Mouse (Mus musculus) liver, embryonic 11.5 days (tissue): ENCODE results near the gene Kcnj9. TPM values are rescaled to one million over a fixed set of nuclear protein-coding genes. Genes with fewer than 3 reads are reported as not detected.

Source experiments
- ATAC-seq: fragments of 200-750 bp; cut with Nextera tagmentation; replicated peaks from 2 replicates; pipeline ENCODE4 v1.8.0; 2017; ENCODE audit warnings: moderate number of reproducible peaks, mild to moderate bottlenecking, moderate TSS enrichment, moderate library complexity; ENCODE audit not compliant: low FRiP score
- DNase-seq: peaks from one replicate; pipeline ENCODE4 v3.0.0-alpha.2; 2017; ENCODE audit warnings: low spot score
- H3K27ac ChIP-seq: fragments of 300-500 bp; sonication (generic); 2 replicates; pipeline ENCODE4 v1.5.1; 2014; ENCODE audit warnings: mild to moderate bottlenecking, low read depth, low read length, control low read depth
- H3K27me3 ChIP-seq: fragments of 300-500 bp; sonication (generic); replicated peaks from 2 replicates; pipeline ENCODE4 v1.6.1; 2014; ENCODE audit warnings: low read length, mixed read lengths; ENCODE audit not compliant: control insufficient read depth, insufficient read depth
- H3K36me3 ChIP-seq: fragments of 300-500 bp; sonication (generic); 2 replicates; pipeline ENCODE4 v1.6.1; 2014; ENCODE audit warnings: mild to moderate bottlenecking, low read length, moderate library complexity, mixed read lengths; ENCODE audit not compliant: control insufficient read depth, insufficient read depth
- H3K4me1 ChIP-seq: fragments of 300-500 bp; sonication (generic); replicated peaks from 2 replicates; pipeline ENCODE4 v1.6.1; 2014; ENCODE audit warnings: low read length, mixed read lengths; ENCODE audit not compliant: control insufficient read depth, insufficient read depth
- H3K4me2 ChIP-seq: fragments of 300-500 bp; sonication (generic); 2 replicates; pipeline ENCODE4 v1.6.1; 2014; ENCODE audit warnings: mild to moderate bottlenecking, control low read depth, moderate library complexity
- H3K4me3 ChIP-seq: fragments of 300-500 bp; sonication (generic); 2 replicates; pipeline ENCODE4 v1.5.1; 2014; ENCODE audit warnings: low read depth, low read length, control low read depth
- H3K9ac ChIP-seq: fragments of 300-500 bp; sonication (generic); 2 replicates; pipeline ENCODE4 v1.6.1; 2014; ENCODE audit warnings: low read depth, low read length, control low read depth
- H3K9me3 ChIP-seq: fragments of 300-500 bp; sonication (generic); 2 replicates; pipeline ENCODE4 v1.6.1; 2016; ENCODE audit warnings: low read length, inconsistent platforms, mixed read lengths; ENCODE audit not compliant: control insufficient read depth
- WGBS: fragments of 180-500 bp; shearing (Covaris S2); extraction: QIAGEN DNeasy Blood & Tissue Kit; methylation state at CpG from one replicate; pipeline ENCODE4 v1.1.7; 2014; 5-methylcytosine and 5-hydroxymethylcytosine counted together
- polyA plus RNA-seq: library from polyadenylated mRNA; unstranded; fragments of >200 nt; fragmentation: Nextera tagmentation; extraction: Ambion mirVana; gene quantifications from 2 replicates; pipeline ENCODE4 v1.2.1, GENCODE M21; 2014

The Kcnj9 gene
- polyA plus RNA-seq, 1 experiment from 2014 or later = 0.51 TPM

DNA sequence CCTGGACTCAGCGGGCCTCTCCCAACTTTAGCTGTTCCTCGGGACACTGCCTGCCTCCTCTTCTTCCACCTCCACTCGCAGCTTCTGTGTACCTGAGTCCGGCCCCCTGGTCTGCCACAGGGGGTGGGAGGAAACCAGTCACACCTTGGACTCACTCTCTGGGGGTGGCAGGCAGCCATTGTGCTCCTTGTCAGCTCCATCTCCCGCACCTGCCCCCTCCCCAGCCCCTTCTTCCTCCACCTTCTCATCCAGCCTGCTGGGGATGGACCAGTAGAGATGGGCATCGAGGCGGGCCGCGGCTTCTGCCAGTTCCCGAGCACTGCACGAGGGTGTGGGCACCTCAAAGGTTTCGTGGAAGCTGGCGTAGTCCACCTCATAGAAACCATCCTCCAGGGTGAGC, 6.4 kb downstream of the Kcnj9 start:
- Histone ChIP-seq H3K4me3 (no peak overlapping the region), H3K9me3 (no peaks in the 10 kb centered on the region), H3K9ac (no peak overlapping the region), H3K27me3 (peaks cover 38% of the 10 kb centered on the region), H3K4me2 (no peak overlapping the region), H3K4me1 (no peaks in the 10 kb centered on the region), H3K36me3 (peaks cover 4% of the 10 kb centered on the region; the same call in 1 of the 2 replicates), H3K27ac (no peak overlapping the region)
- DNase-seq (no peak), ATAC-seq (no peak)
- WGBS = 59% methylated on average over 13 of the region's 13 CpGs

DNA sequence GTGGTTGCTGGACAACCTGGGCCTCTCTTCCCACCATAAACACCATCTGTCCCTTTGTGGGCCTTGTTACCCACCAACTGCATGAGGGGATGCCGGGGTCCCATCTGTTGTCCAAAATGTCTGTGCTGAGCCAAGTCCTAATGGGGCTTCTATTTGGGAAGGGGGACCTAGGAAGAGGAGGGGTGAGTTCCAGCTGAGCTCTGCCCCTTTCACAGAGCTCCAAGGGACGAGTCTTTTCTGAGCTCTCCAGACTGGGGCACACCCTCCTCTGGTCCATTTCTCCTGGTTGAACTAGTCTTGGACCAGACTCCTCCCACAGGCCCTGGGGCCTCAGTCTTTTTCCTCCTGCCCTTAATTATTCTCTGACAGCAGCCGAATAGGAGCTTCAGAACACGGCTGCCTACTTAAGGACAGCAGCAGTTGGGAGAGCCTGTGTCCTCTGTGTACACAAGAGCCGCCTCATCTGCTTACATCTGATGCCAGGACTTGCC, 9.2 kb downstream of the Kcnj9 start:
- Histone ChIP-seq H3K9me3 (no peaks in the 10 kb centered on the region), H3K27ac (no peak overlapping the region), H3K4me3 (no peak overlapping the region), H3K36me3 (peaks cover 5% of the 10 kb centered on the region; the same call in 1 of the 2 replicates), H3K4me1 (no peaks in the 10 kb centered on the region), H3K27me3 (peaks cover 11% of the 10 kb centered on the region), H3K9ac (no peak overlapping the region), H3K4me2 (no peak overlapping the region)
- WGBS = 53% methylated on average over 5 of the region's 5 CpGs
- ATAC-seq = no peak
- DNase-seq = no peak

DNA sequence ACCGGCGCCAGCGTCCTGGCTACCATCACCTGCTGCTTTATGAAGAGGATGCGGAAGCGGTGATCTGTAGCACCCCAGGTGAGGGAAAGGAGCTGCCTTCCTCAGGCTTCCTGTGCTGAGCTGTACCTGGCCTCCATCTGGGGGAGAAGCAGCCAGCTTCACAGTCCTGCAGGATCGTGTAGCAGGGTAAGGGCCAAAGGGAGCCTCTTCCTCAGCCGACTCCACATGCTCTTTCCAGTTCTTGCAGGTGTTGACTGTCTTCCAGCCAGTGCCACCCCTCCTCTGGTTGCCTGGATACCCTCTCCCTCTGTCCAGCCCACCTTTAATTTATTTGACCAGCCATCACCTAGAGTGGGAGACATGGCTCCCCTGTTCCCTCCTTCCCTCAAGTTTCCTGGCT, 9.8 kb downstream of the Kcnj9 start:
- DNase-seq = no peak
- Histone ChIP-seq H3K9me3 (no peaks in the 10 kb centered on the region), H3K9ac (no peak overlapping the region), H3K4me2 (no peak overlapping the region), H3K27me3 (peaks cover 7% of the 10 kb centered on the region), H3K27ac (no peak overlapping the region), H3K36me3 (peaks cover 5% of the 10 kb centered on the region; the same call in 1 of the 2 replicates), H3K4me1 (no peaks in the 10 kb centered on the region), H3K4me3 (no peak overlapping the region)
- WGBS = 89% methylated on average over 7 of the region's 7 CpGs
- no peak for ATAC-seq

DNA sequence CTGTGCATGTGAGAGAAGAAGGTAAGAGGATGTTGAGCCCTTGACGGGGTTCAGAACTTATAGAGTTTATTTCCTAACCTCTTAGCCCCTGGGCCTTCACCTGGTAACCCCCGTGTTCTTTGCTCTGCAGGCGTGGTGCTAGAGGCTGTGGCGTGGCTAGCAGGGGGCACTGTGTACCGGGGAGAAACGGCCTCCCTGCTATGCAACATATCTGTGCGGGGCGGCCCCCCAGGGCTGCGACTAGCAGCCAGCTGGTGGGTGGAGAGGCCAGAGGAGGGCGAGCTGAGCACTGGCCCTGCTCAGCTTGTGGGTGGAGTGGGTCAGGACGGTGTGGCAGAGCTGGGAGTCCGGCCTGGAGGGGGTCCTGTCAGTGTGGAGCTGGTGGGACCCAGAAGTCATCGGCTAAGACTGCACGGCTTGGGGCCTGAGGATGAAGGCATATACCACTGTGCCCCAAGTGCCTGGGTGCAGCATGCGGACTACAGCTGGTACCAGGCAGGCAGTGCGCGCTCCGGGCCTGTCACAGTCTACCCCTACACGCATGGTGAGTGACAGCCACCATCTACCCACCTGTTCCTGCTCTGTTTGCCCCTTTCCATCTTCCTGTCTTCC, 10.6 kb downstream of the Kcnj9 start:
- Histone ChIP-seq H3K27me3 (peaks cover 6% of the 10 kb centered on the region), H3K36me3 (peaks cover 5% of the 10 kb centered on the region; the same call in 1 of the 2 replicates), H3K27ac (no peak overlapping the region), H3K4me1 (0 out of 2 replicates have a peak, but pooled peaks cover 3% of the 10 kb centered on the region), H3K9ac (no peak overlapping the region), H3K9me3 (no peaks in the 10 kb centered on the region), H3K4me2 (no peak overlapping the region), H3K4me3 (no peak overlapping the region)
- no peak for ATAC-seq
- WGBS = 87% methylated on average over 19 of the region's 19 CpGs
- DNase-seq = no peak

DNA sequence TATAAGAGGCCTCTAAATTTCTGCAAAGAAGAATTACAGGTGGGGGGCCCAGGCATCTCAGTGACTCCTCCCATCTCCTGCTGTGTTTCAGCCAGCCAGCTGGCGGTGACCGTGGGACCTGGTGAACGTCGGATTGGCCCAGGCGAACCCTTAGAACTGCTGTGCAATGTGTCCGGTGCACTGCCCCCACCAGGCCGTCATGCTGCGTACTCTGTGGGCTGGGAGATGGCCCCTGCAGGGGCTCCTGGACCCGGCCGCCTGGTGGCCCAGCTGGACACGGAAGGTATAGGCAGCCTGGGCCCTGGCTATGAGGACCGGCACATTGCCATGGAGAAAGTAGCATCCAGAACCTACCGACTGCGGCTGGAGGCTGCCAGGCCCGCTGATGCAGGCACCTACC, 11.2 kb downstream of the Kcnj9 start:
- H3K27ac ChIP-seq = no peak overlapping the region
- 76% methylated on average over 15 of the region's 15 CpGs for WGBS
- ATAC-seq (no peak), DNase-seq (no peak)
- peaks cover 8% of the 10 kb centered on the region for H3K4me1 ChIP-seq
- no peak overlapping the region for H3K4me3 ChIP-seq
- no peak overlapping the region for H3K4me2 ChIP-seq
- H3K9ac ChIP-seq = no peak overlapping the region
- H3K36me3 ChIP-seq = peaks cover 5% of the 10 kb centered on the region; the same call in 1 of the 2 replicates
- peaks cover 5% of the 10 kb centered on the region for H3K27me3 ChIP-seq
- H3K9me3 ChIP-seq = no peaks in the 10 kb centered on the region

DNA sequence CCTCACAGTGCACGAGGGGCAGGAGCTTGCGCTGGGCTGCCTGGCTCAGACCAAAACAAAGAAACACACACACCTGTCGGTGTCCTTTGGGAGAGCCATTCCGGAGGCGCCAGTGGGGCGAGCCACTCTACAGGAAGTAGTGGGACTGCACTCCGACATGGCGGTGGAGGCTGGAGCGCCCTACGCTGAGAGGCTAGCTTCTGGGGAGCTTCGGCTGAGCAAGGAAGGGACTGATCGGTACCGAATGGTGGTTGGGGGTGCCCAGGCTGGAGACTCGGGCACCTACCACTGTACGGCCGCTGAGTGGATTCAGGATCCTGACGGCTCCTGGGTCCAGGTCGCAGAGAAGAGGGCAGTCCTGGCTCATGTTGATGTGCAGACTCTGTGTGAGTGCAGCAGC, 11.7 kb downstream of the Kcnj9 start:
- DNase-seq (no peak), ATAC-seq (no peak)
- peaks cover 12% of the 10 kb centered on the region for H3K4me1 ChIP-seq
- no peaks in the 10 kb centered on the region for H3K9me3 ChIP-seq
- 68% methylated on average over 18 of the region's 18 CpGs for WGBS
- H3K27ac ChIP-seq = no peak overlapping the region
- H3K4me2 ChIP-seq = no peak overlapping the region
- H3K4me3 ChIP-seq = no peak overlapping the region
- peaks cover 5% of the 10 kb centered on the region; the same call in 1 of the 2 replicates for H3K36me3 ChIP-seq
- 0 out of 2 replicates have a peak, but pooled peaks cover under 1% of the 10 kb centered on the region for H3K27me3 ChIP-seq
- no peak overlapping the region for H3K9ac ChIP-seq

DNA sequence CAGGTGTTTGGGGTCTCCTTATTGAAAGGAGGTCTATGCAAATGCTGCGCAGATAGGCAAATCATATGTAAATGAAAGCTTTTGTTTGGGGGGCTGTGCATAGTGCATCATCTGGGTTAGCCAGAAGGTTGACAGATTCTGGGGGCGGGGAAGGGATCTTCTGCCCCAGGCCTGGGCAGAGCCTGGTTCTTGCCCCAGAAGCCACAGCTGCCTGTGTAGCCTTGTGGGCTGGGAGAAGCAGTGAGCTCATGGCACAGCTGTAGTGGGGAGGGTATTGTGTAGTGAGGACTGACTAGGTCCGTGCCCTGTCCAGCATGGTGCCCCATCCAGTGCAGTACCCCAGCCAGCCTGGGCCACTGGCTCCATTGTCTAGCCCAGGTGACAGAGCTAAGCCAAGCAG, 14.2 kb downstream of the Kcnj9 start:
- Histone ChIP-seq H3K9me3 (no peaks in the 10 kb centered on the region), H3K9ac (no peak overlapping the region), H3K4me2 (no peak overlapping the region), H3K27ac (no peak overlapping the region), H3K4me3 (no peak overlapping the region), H3K27me3 (no peaks in the 10 kb centered on the region), H3K36me3 (peaks cover 5% of the 10 kb centered on the region; the same call in 1 of the 2 replicates), H3K4me1 (peaks cover 23% of the 10 kb centered on the region)
- ATAC-seq (no peak), DNase-seq (no peak)
- 69% methylated on average over 3 of the region's 3 CpGs for whole genome bisulfite sequencing

DNA sequence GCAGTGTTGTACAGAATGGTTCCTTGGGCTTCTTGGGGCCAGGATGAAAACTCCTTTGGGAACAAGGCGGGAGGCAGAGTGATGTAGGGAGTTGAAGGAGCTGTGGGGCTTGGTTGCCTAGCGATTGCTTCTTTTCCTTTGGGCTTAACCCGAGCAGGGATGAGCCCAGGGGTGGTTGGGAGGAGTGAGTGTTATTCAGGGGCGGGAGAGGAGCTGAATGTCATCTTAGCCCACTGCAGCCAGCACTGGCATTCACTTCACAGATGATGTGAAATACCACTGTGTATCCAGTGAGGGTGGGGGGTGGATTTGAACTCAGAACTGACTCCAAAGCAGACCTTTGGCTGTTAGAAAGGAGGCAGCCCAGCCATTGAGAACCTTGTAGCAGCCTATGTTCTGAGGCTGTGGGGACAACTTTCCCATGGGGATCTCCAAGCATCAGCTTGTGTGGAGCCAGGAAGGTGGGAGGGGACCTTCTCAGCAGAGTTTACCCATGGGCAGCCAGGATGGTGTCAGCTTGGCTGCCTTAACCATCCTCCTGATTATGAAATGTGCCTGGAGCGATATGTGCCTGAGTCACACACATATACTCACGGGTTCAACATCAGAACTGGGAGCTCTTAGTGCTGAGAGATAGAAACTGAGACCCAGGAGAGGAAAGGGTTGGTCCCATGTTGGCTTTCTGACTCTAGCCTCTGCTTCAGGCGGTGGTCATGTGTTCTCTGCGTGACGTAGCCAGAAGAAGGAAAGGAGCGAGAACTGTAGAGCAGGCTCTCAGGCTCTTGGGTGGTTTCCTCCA, 15.3 kb downstream of the Kcnj9 start:
- 79% methylated on average over 10 of the region's 10 CpGs for WGBS
- Histone ChIP-seq H3K4me3 (no peak overlapping the region; the same call in 1 of the 2 replicates), H3K9me3 (no peaks in the 10 kb centered on the region), H3K27me3 (no peaks in the 10 kb centered on the region), H3K4me2 (peak overlapping the region; percentile 99), H3K27ac (no peak overlapping the region), H3K4me1 (peaks cover 28% of the 10 kb centered on the region), H3K9ac (0 out of 2 replicates have a peak overlapping the region, but pooled peaks have one; percentile 6), H3K36me3 (peaks cover 5% of the 10 kb centered on the region; the same call in 1 of the 2 replicates)
- no peak for DNase-seq
- ATAC-seq = no peak
